Mouse (Mus musculus): ENCODE measurements at regions not wholly inside any gene's neighbourhood (a gene's known extent, or its start where the extent isn't known, plus 50 kb on each side); places are given as distances from the start of the nearest gene placed in this dataset.

- intact Hi-C loops (cut with DNase I), result no loop called here
- DNase-seq, result no peak
These were observed 147.6 kb downstream of the Nfkbiz start for GRCm38 (mm10) chr16:55691069-55691468.

GRCm38 (mm10) chr16:55663946-55664345 is 174.8 kb downstream of the Nfkbiz start:
- DNase-seq, result no peak
- intact Hi-C loops (cut with DNase I), result no loop called here

GRCm38 (mm10) chr16:55636667-55637450 is 201.8 kb downstream of the Nfkbiz start:
- intact Hi-C loops (cut with DNase I), result no loop called here
- DNase-seq, result no peak

- intact Hi-C loops (cut with DNase I), result no loop called here
- DNase-seq, result no peak
These were observed 202.5 kb downstream of the Nfkbiz start for GRCm38 (mm10) chr16:55636224-55636623.

- intact Hi-C loops (cut with DNase I), result no loop called here
- DNase-seq, result no peak
These were observed 204.0 kb downstream of the Nfkbiz start for GRCm38 (mm10) chr16:55634691-55635090.

- intact Hi-C loops (cut with DNase I), result no loop called here
- DNase-seq, result no peak
These were observed 206.5 kb downstream of the Nfkbiz start for GRCm38 (mm10) chr16:55632220-55632619.

- no peak for DNase-seq
These were observed 207.1 kb downstream of the Nfkbiz start for GRCm38 (mm10) chr16:55631637-55632036.

GRCm38 (mm10) chr16:55631048-55631447 is 207.7 kb downstream of the Nfkbiz start:
- intact Hi-C loops (cut with DNase I), result no loop called here
- DNase-seq, result no peak

More at GRCm38 (mm10) chr16:55631637-55632036, 207.1 kb downstream of the Nfkbiz start:
- intact Hi-C loops (cut with DNase I), result no loop called here

GRCm38 (mm10) chr16:55627531-55627930 is 211.2 kb downstream of the Nfkbiz start:
- intact Hi-C loops (cut with DNase I), result no loop called here
- no peak for DNase-seq

- DNase-seq, result no peak
- intact Hi-C loops (cut with DNase I), result no loop called here
These were observed 215.3 kb downstream of the Nfkbiz start for GRCm38 (mm10) chr16:55623422-55623821.

GRCm38 (mm10) chr16:55619731-55620130 is 219.0 kb downstream of the Nfkbiz start:
- intact Hi-C loops (cut with DNase I), result no loop called here
- no peak for DNase-seq

GRCm38 (mm10) chr16:55617958-55618357 is 220.7 kb downstream of the Nfkbiz start:
- intact Hi-C loops (cut with DNase I), result no loop called here
- DNase-seq, result no peak

- intact Hi-C loops (cut with DNase I), result no loop called here
- no peak for DNase-seq
These were observed 221.2 kb downstream of the Nfkbiz start for GRCm38 (mm10) chr16:55617506-55617905.

GRCm38 (mm10) chr16:55616408-55617120 is 222.1 kb downstream of the Nfkbiz start:
- intact Hi-C loops (cut with DNase I), result no loop called here
- DNase-seq, result no peak

GRCm38 (mm10) chr16:55612873-55613272 is 225.8 kb downstream of the Nfkbiz start:
- intact Hi-C loops (cut with DNase I), result no loop called here
- no peak for DNase-seq

- intact Hi-C loops (cut with DNase I), result no loop called here
These were observed 226.7 kb downstream of the Nfkbiz start for GRCm38 (mm10) chr16:55612001-55612400.

GRCm38 (mm10) chr16:55611172-55611571 is 227.5 kb downstream of the Nfkbiz start:
- intact Hi-C loops (cut with DNase I), result no loop called here
- DNase-seq, result no peak

More at GRCm38 (mm10) chr16:55612001-55612400, 226.7 kb downstream of the Nfkbiz start:
- DNase-seq, result no peak

GRCm38 (mm10) chr16:55608361-55608760 is 230.3 kb downstream of the Nfkbiz start:
- intact Hi-C loops (cut with DNase I), result no loop called here
- DNase-seq, result no peak

- DNase-seq, result no peak
- intact Hi-C loops (cut with DNase I), result no loop called here
These were observed 232.1 kb downstream of the Nfkbiz start for GRCm38 (mm10) chr16:55606447-55607239.

GRCm38 (mm10) chr16:55603611-55604010 is 235.1 kb downstream of the Nfkbiz start:
- intact Hi-C loops (cut with DNase I), result no loop called here
- DNase-seq, result no peak

GRCm38 (mm10) chr16:55589382-55589956 is 249.2 kb downstream of the Nfkbiz start:
- intact Hi-C loops (cut with DNase I), result no loop called here
- DNase-seq, result no peak

Data from gastrocnemius, postnatal 36 days (tissue).